Mouse (Mus musculus): ENCODE measurements around the gene Adgrg3. TPM values are rescaled to one million over a fixed set of nuclear protein-coding genes. Genes with fewer than 3 reads are reported as not detected.

The Adgrg3 gene
- polyA plus RNA-seq, 1 experiment: 19.4 TPM

DNA sequence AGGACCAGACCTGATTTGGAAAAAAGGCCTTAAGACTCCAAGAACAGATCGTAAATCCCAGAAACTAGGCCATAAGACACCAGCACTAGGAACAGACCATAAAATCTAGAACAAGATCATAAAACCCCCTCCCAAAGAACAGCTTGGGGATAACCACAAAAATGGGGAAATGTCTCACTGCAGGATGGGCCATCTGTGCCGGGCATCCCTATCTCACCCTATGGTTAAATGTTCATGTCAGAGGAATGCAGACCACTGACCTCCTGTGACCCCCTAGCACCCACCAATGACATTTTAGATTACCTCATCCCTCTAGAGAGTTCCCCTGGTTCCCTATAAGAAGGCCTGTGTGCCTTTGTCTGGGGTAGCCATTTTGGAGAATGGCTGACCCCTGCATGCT, 32.1 kb downstream of the Adgrg3 start:
- Histone ChIP-seq H3K4me3 (ENCODE audit: insufficient read depth, poor library complexity, severe bottlenecking) (no peak overlapping the region), H3K79me3 (ENCODE audit: low read depth) (no peaks in the 10 kb centered on the region), H3K79me2 (ENCODE audit: control insufficient read depth, insufficient read depth) (no peaks in the 10 kb centered on the region), H3ac (ENCODE audit: control insufficient read depth, insufficient read length, low read depth) (no peak overlapping the region), H3K27me3 (ENCODE audit: control insufficient read depth, insufficient read depth, insufficient read length) (no peaks in the 10 kb centered on the region), H3K36me3 (ENCODE audit: control insufficient read depth, insufficient read depth) (no peaks in the 10 kb centered on the region)
- TF ChIP-seq USF1 (IDR thresholded peaks at IDR 0.05; ENCODE audit: low read depth) (no peak), MYOD1 (IDR thresholded peaks at IDR 0.05; ENCODE audit: control insufficient read depth, insufficient read length, low read depth) (peak; percentile 73)

DNA sequence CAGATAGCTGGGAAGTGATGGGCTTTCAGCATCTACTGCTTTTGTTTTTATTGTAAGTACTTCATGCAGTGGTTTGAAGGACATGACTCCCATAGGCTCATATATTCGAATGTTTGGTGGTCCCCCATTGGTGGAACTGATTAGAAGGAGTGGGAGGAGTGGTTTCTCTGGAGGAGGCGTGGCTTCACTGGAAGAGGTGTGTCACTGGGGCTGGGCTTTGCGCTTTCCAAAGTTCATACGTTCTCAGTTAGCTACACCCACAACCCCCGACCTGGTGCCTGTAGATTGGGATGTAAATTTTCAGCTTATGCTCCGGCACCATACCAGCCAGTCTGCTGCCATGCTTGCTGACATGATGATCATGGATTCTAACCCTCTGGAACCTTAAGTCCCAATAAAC, 36.9 kb downstream of the Adgrg3 start:
- Histone ChIP-seq H3K4me3 (ENCODE audit: insufficient read depth, poor library complexity, severe bottlenecking) (no peak overlapping the region), H3K79me2 (ENCODE audit: control insufficient read depth, insufficient read depth) (no peaks in the 10 kb centered on the region), H3ac (ENCODE audit: control insufficient read depth, insufficient read length, low read depth) (no peak overlapping the region), H3K27me3 (ENCODE audit: control insufficient read depth, insufficient read depth, insufficient read length) (peaks cover 3% of the 10 kb centered on the region), H3K79me3 (ENCODE audit: low read depth) (no peaks in the 10 kb centered on the region), H3K36me3 (ENCODE audit: control insufficient read depth, insufficient read depth) (no peaks in the 10 kb centered on the region)
- TF ChIP-seq CEBPB (IDR thresholded peaks at IDR 0.05; ENCODE audit: low read depth) (no peak), FOSL1 (IDR thresholded peaks at IDR 0.05; ENCODE audit: insufficient read depth, low read length, poor library complexity, severe bottlenecking) (no peak), MYOG (IDR thresholded peaks at IDR 0.05; ENCODE audit: control insufficient read depth, extremely low read depth, insufficient read length) (no peak), MAX (IDR thresholded peaks at IDR 0.05) (no peak), MYOD1 (IDR thresholded peaks at IDR 0.05; ENCODE audit: control insufficient read depth, insufficient read length, low read depth) (no peak), USF1 (IDR thresholded peaks at IDR 0.05; ENCODE audit: low read depth) (no peak), CTCF (IDR thresholded peaks at IDR 0.05; ENCODE audit: control insufficient read depth, insufficient read depth, insufficient read length) (no peak)

DNA sequence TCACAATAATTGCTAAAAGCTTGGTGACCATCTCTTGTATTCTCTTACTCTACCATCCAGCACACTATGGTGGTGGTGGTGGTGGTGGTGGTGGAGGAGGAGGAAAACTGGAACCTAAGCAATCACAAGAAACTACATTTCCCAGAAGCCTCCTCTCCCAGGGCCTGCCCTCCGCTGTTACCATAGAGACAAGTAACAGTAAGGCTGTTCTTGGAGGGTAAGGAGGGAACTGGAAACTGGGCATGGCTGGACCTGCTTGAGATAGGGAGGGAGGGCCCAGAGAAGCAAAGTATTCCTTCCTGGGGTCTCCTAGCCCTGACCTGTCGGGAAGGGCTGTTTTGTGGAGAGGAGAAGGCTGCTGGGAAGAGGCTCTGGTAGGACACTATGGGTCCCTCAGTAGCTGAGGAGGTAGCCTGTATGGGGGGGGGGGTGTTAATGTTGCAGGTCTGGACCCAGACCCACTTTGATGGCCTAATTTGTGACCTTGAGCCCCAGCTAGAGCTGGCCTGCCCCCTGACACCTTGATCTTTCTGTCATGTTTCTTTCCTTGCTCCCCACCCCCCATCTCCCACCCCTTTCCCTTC, 37.5 kb downstream of the Adgrg3 start, which contains the start of gene Drc7:
Gene Drc7, plus strand, starts transcription at position 177 of the 584 bp plus-strand sequence.
- Histone ChIP-seq H3K79me2 (ENCODE audit: control insufficient read depth, insufficient read depth) (no peaks in the 10 kb centered on the region), H3ac (ENCODE audit: control insufficient read depth, insufficient read length, low read depth) (no peak within 1 kb of the TSS), H3K79me3 (ENCODE audit: low read depth) (no peaks in the 10 kb centered on the region), H3K4me3 (ENCODE audit: insufficient read depth, poor library complexity, severe bottlenecking) (no peak within 1 kb of the TSS), H3K36me3 (ENCODE audit: control insufficient read depth, insufficient read depth) (no peaks in the 10 kb centered on the region), H3K27me3 (ENCODE audit: control insufficient read depth, insufficient read depth, insufficient read length) (peaks cover 3% of the 10 kb centered on the region)
- TF ChIP-seq MYOD1 (IDR thresholded peaks at IDR 0.05; ENCODE audit: control insufficient read depth, insufficient read length, low read depth) (no peak), MAX (IDR thresholded peaks at IDR 0.05) (no peak), MYOG (IDR thresholded peaks at IDR 0.05; ENCODE audit: control insufficient read depth, extremely low read depth, insufficient read length) (no peak), USF1 (IDR thresholded peaks at IDR 0.05; ENCODE audit: low read depth) (no peak), CEBPB (IDR thresholded peaks at IDR 0.05; ENCODE audit: low read depth) (no peak), CTCF (IDR thresholded peaks at IDR 0.05; ENCODE audit: control insufficient read depth, insufficient read depth, insufficient read length) (no peak), FOSL1 (IDR thresholded peaks at IDR 0.05; ENCODE audit: insufficient read depth, low read length, poor library complexity, severe bottlenecking) (no peak)

DNA sequence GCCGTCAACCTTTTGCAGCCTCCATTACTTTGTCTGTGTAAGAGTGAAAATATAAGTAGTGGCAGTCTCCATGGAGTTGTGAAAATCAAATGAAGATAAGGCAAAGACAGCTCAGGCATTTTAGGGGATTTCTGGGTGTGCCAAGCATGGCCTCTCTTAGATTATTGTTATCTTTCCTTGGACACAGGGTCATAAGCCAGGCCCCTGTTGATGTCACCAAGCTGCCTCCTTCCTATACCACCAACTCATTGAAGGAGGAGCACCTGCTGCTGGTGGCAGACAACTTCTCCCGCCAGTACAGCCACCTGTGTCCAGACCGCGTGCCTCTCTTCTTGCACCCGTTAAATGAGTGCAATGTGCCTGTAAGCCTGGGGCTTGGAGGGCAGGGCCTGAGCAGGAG, 38.9 kb downstream of the Adgrg3 start:
- Histone ChIP-seq H3K27me3 (ENCODE audit: control insufficient read depth, insufficient read depth, insufficient read length) (peaks cover 3% of the 10 kb centered on the region), H3K36me3 (ENCODE audit: control insufficient read depth, insufficient read depth) (no peaks in the 10 kb centered on the region), H3K79me2 (ENCODE audit: control insufficient read depth, insufficient read depth) (no peaks in the 10 kb centered on the region), H3K4me3 (ENCODE audit: insufficient read depth, poor library complexity, severe bottlenecking) (no peak overlapping the region), H3K79me3 (ENCODE audit: low read depth) (no peaks in the 10 kb centered on the region), H3ac (ENCODE audit: control insufficient read depth, insufficient read length, low read depth) (no peak overlapping the region)
- TF ChIP-seq MYOG (IDR thresholded peaks at IDR 0.05; ENCODE audit: control insufficient read depth, extremely low read depth, insufficient read length) (no peak), MAX (IDR thresholded peaks at IDR 0.05) (no peak), MYOD1 (IDR thresholded peaks at IDR 0.05; ENCODE audit: control insufficient read depth, insufficient read length, low read depth) (no peak), FOSL1 (IDR thresholded peaks at IDR 0.05; ENCODE audit: insufficient read depth, low read length, poor library complexity, severe bottlenecking) (no peak), USF1 (IDR thresholded peaks at IDR 0.05; ENCODE audit: low read depth) (no peak), CEBPB (IDR thresholded peaks at IDR 0.05; ENCODE audit: low read depth) (no peak), CTCF (IDR thresholded peaks at IDR 0.05; ENCODE audit: control insufficient read depth, insufficient read depth, insufficient read length) (no peak)

DNA sequence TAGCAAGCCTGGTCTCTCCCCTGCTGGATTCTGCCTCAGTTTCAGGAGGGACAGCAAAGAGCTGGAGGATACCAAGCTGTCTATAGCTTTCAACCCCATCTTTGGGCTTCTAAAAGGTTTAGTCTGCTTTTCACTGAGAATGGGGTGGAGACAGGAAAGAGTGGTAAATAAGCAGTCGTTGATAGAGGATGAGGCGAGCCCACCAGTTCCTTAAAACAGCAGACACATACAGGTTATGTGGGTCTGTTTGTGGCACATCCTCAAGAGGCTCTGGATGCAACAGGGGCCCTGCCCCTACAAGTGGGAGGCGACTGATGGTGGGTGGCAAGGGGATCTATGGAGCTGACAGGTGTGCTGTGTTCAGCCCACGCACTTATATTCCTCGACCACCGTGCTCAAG, 41.2 kb downstream of the Adgrg3 start:
- TF ChIP-seq MAX (IDR thresholded peaks at IDR 0.05) (no peak), MYOG (IDR thresholded peaks at IDR 0.05; ENCODE audit: control insufficient read depth, extremely low read depth, insufficient read length) (no peak), CEBPB (IDR thresholded peaks at IDR 0.05; ENCODE audit: low read depth) (no peak), USF1 (IDR thresholded peaks at IDR 0.05; ENCODE audit: low read depth) (no peak), CTCF (IDR thresholded peaks at IDR 0.05; ENCODE audit: control insufficient read depth, insufficient read depth, insufficient read length) (no peak)
- Histone ChIP-seq H3K79me3 (ENCODE audit: low read depth) (no peaks in the 10 kb centered on the region), H3ac (ENCODE audit: control insufficient read depth, insufficient read length, low read depth) (no peak overlapping the region), H3K4me3 (ENCODE audit: insufficient read depth, poor library complexity, severe bottlenecking) (no peak overlapping the region), H3K36me3 (ENCODE audit: control insufficient read depth, insufficient read depth) (no peaks in the 10 kb centered on the region), H3K79me2 (ENCODE audit: control insufficient read depth, insufficient read depth) (no peaks in the 10 kb centered on the region), H3K27me3 (ENCODE audit: control insufficient read depth, insufficient read depth, insufficient read length) (peaks cover 3% of the 10 kb centered on the region)

DNA sequence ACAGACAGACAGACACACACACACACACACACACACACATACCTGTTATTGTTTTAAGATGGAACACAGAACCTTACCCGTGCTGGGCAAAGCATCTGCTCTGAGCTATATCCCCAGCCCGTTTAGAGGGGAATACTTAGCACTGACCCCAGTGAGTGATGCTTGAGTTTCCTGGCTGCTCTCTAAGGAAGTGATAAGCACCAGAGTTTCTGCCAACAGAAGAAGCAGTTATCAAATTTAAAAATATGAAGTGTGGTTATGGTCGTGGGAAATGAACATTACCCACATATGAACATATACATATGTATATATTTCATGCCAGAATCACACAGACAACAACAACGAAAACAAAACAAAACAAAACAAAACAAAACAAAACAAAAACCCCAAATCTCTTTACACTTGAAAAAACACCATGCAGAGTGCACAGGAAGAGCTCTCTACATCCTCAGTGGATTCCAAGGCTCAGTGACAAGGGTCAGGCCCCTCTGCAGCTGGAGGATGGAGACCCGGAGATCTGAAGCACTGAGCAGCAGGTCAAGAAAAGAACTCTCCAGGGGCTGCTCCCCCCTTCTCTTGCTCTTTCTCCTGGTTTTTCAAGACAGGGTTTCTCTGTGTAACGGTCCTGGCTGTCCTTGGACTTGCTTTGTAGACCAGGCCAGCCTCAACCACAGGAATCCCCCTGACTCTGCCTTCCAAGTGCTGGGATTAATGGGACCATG, 42.5 kb downstream of the Adgrg3 start:
- H3K79me2 ChIP-seq (ENCODE audit: control insufficient read depth, insufficient read depth): no peaks in the 10 kb centered on the region
- TF ChIP-seq MAX (IDR thresholded peaks at IDR 0.05) (no peak), MYOG (IDR thresholded peaks at IDR 0.05; ENCODE audit: control insufficient read depth, extremely low read depth, insufficient read length) (no peak), FOSL1 (IDR thresholded peaks at IDR 0.05; ENCODE audit: insufficient read depth, low read length, poor library complexity, severe bottlenecking) (no peak), CEBPB (IDR thresholded peaks at IDR 0.05; ENCODE audit: low read depth) (no peak), CTCF (IDR thresholded peaks at IDR 0.05; ENCODE audit: control insufficient read depth, insufficient read depth, insufficient read length) (no peak), MYOD1 (IDR thresholded peaks at IDR 0.05; ENCODE audit: control insufficient read depth, insufficient read length, low read depth) (no peak), USF1 (IDR thresholded peaks at IDR 0.05; ENCODE audit: low read depth) (no peak)
- no peaks in the 10 kb centered on the region for H3K79me3 ChIP-seq (ENCODE audit: low read depth)
- no peaks in the 10 kb centered on the region for H3K36me3 ChIP-seq (ENCODE audit: control insufficient read depth, insufficient read depth)
- peaks cover 3% of the 10 kb centered on the region for H3K27me3 ChIP-seq (ENCODE audit: control insufficient read depth, insufficient read depth, insufficient read length)
- H3ac ChIP-seq (ENCODE audit: control insufficient read depth, insufficient read length, low read depth): no peak overlapping the region
- H3K4me3 ChIP-seq (ENCODE audit: insufficient read depth, poor library complexity, severe bottlenecking): no peak overlapping the region
